Mouse (Mus musculus): Measurements from ENCODE around the gene Slc39a13. TPM values are rescaled to one million over a fixed set of nuclear protein-coding genes. Genes with fewer than 3 reads are reported as not detected.
"Not testable (repeated sequence)": the region's sequence is repeated elsewhere in the genome, so short reads cannot be mapped to it uniquely, and the experiment has no call there.

Gene Slc39a13
- polyA plus RNA-seq, 1 experiment from 2014 or later, result 10.9 TPM

DNA sequence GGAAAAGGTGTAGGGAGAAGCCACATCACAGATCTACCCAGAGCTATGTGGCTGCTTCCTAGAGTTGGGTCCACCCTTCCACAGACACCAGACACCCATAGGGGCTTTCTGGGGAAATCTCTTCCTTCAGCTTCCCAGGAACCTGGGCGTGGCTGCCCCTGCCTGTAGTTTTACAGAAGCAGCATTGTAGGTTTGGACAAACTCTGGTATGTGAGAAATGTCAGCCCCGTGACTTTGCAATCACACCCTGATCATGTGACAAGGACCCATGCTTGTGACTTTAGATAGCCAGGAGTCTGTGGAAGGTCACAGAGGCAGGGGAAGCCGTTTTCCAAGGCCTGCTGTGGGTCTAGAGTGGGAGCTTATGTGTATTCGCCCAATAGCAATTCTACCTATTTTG, 42.3 kb upstream of the Slc39a13 start:
- Histone ChIP-seq H3K9ac (no peak overlapping the region), H3K4me1 (replicated peaks) (peaks cover 54% of the 10 kb centered on the region), H3K27ac (replicated peaks) (no peak overlapping the region)

DNA sequence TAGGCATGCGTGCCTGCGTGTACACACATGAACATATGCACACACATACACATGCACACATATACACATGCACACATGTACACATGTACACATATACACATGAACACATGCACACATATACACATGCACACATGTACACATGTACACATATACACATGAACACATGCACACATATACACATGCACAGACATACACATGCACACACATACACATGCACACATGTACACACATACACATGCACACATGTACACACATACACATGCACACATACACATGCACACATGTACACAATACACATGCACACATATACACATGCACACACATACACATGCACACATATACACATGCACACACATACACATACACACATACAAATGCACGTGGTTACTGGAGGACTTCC, 41.6 kb upstream of the Slc39a13 start:
- H3K4me3 ChIP-seq (replicated peaks); H3K27me3 ChIP-seq; H3K4me2 ChIP-seq; ATAC-seq (ENCODE audit: insufficient read depth); H3K9me3 ChIP-seq (replicated peaks); H3K36me3 ChIP-seq (replicated peaks); H3K27ac ChIP-seq (replicated peaks); H3K9ac ChIP-seq: not testable (repeated sequence)
- WGBS (ENCODE audit: insufficient replicate concordance), result 79% methylated on average over 3 of the region's 3 CpGs
- H3K4me1 ChIP-seq (replicated peaks), result peaks cover 61% of the 10 kb centered on the region

More for the DNA sequence above, 42.3 kb upstream of the Slc39a13 start:
- Histone ChIP-seq H3K4me2 (no peak overlapping the region), H3K4me3 (replicated peaks) (no peak overlapping the region), H3K36me3 (replicated peaks) (0 out of 2 replicates have a peak, but pooled peaks cover 4% of the 10 kb centered on the region), H3K27me3 (no peaks in the 10 kb centered on the region), H3K9me3 (replicated peaks) (no peaks in the 10 kb centered on the region)
- ATAC-seq (ENCODE audit: insufficient read depth), result no peak
- 42% methylated on average over 4 of the region's 4 CpGs for WGBS (ENCODE audit: insufficient replicate concordance)

DNA sequence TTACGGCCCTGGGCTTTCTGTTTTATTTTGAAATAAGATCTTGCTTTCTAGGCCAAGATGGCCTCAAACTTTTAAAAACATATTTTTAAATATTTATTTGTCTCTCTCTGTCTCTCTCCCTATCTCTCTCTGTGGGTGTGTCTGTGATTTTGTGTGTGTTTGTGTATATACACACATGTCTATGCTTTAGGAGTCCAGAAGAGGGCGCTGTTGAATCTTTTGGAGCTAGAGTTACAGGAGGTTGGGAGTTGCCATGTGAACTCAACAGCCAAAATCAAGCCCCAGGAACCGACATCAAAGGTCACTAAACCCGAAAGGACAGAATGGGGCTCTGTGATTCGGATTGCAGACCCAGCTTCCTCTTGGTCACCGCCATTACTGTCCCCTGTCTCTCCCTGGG, 40.2 kb upstream of the Slc39a13 start:
- Histone ChIP-seq H3K36me3 (replicated peaks) (0 out of 2 replicates have a peak, but pooled peaks cover 3% of the 10 kb centered on the region), H3K9me3 (replicated peaks) (no peaks in the 10 kb centered on the region), H3K9ac (no peak overlapping the region), H3K4me3 (replicated peaks) (no peak overlapping the region), H3K4me2 (no peak overlapping the region), H3K4me1 (replicated peaks) (peaks cover 72% of the 10 kb centered on the region), H3K27me3 (no peaks in the 10 kb centered on the region), H3K27ac (replicated peaks) (no peak overlapping the region)
- no peak for ATAC-seq (ENCODE audit: insufficient read depth)
- WGBS (ENCODE audit: insufficient replicate concordance), result 77% methylated on average over 6 of the region's 6 CpGs

DNA sequence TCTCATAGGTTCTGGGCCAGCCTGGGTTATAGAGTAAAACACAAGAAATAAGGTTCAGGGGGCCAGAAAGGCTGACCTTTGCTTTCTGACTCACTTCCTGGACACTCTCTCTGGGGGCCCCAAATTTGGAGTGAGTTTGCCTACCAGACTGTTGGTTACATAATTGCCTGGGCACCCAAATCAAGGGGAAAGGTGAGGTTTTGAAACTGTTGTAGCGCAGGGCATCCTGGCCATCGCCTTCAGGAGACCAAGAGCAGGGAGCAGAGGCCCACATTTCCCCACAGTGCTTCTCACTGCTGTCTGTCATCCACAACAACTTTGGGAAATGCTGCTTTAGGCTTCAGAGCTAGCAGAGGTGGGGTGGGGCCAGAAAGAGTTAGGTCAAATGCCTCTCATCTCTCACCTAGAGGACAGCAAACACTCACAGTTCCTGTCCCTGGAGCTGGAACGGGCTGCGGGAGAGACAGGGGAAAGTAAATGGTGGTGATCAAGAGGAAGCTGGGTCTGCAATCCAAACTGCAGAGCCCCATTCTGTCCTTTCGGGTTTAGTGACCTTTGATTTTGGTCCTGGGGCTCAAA, 39.7 kb upstream of the Slc39a13 start:
- WGBS (ENCODE audit: insufficient replicate concordance), result 72% methylated on average over 5 of the region's 5 CpGs
- Histone ChIP-seq H3K27me3 (no peaks in the 10 kb centered on the region), H3K9ac (no peak overlapping the region), H3K36me3 (replicated peaks) (no peaks in the 10 kb centered on the region), H3K9me3 (replicated peaks) (no peaks in the 10 kb centered on the region), H3K4me3 (replicated peaks) (no peak overlapping the region), H3K27ac (replicated peaks) (no peak overlapping the region), H3K4me2 (no peak overlapping the region), H3K4me1 (replicated peaks) (peaks cover 74% of the 10 kb centered on the region)
- ATAC-seq (ENCODE audit: insufficient read depth), result no peak

DNA sequence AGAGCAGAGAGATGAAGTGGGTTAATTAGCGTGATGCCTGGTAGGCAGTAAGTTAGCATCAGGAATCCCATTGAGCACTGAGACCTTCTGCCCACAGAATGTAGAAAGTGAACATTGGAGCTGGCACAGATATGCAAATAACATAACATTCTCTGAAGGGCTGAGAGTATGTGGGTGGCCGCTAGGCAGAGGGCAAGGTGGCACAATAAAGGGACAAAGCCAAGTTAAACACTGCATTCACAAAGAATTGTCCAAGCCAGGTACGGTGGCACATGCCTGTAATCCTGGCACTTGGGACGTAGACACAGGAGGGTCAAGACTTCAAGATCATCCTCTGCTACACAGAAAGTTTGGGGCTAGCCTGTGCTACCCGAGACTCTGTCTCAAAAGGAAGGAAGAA, 39.0 kb upstream of the Slc39a13 start:
- Histone ChIP-seq H3K9me3 (replicated peaks) (no peaks in the 10 kb centered on the region), H3K27ac (replicated peaks) (no peak overlapping the region), H3K4me1 (replicated peaks) (peaks cover 72% of the 10 kb centered on the region), H3K4me3 (replicated peaks) (no peak overlapping the region), H3K4me2 (no peak overlapping the region), H3K27me3 (no peaks in the 10 kb centered on the region), H3K9ac (no peak overlapping the region), H3K36me3 (replicated peaks) (no peaks in the 10 kb centered on the region)
- ATAC-seq (ENCODE audit: insufficient read depth), result no peak
- 73% methylated on average over 5 of the region's 5 CpGs for WGBS (ENCODE audit: insufficient replicate concordance)

DNA sequence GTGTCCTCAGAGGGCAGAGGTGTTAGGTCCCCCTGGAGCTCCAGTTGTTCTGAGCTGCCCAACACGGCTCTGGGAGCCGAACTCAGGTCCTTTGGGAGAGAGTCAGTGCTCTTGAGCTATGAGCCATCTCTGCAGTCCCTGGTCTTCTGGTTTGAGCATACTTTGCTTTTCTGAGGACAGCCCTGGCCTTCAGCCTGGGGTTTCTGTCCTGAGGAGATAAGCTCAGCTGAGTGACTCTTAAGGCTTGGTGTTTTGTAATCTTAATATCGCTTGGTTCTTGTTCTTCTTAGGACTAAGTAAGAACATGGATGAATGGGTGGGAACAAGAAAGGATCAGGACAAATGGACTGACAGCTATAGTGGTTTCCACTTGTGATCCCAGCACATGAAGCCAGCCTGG, 37.9 kb upstream of the Slc39a13 start:
- peak; percentile 32; the same call in 1 of the 2 replicates for ATAC-seq (ENCODE audit: insufficient read depth)
- H3K36me3 ChIP-seq (replicated peaks), result no peaks in the 10 kb centered on the region
- H3K4me1 ChIP-seq (replicated peaks), result peaks cover 68% of the 10 kb centered on the region
- H3K9me3 ChIP-seq (replicated peaks), result no peaks in the 10 kb centered on the region
- H3K4me3 ChIP-seq (replicated peaks), result no peak overlapping the region
- H3K27ac ChIP-seq (replicated peaks), result no peak overlapping the region
- peak overlapping the region; percentile 8; the same call in 1 of the 2 replicates for H3K4me2 ChIP-seq
- H3K27me3 ChIP-seq, result no peaks in the 10 kb centered on the region
- H3K9ac ChIP-seq, result no peak overlapping the region
- 38% methylated on average over 3 of the region's 3 CpGs for WGBS (ENCODE audit: insufficient replicate concordance)

DNA sequence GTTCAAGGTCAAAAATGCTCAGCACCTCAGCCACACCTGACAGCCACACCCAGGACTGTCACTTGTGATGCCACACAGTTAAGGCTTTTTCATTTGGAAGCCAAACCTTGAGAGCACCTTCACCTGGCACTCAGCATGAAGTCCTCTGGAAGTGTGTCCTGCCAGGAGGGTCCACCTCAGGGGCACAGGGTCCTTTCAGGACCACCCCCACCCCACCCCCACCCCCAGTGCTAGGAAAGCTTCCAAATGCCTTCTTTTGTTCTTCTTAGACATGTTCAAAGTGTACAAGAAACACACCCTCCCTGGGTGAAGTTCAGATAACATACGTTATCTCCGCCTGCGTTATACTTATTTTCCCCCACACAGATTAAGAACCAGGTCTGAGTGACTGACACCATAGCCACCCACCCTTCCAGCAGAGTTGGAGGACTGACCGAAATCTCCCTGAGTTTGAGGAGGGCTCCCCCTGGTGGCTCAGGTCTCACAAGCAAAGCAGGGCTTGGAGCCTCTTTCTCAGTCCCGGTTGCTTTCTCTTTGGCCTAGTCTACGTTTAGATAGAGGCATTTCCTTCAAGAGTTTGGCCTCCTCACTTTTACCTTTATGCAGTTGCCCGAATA, 31.0 kb upstream of the Slc39a13 start:
- Histone ChIP-seq H3K4me3 (replicated peaks) (no peak overlapping the region), H3K4me1 (replicated peaks) (peaks cover 53% of the 10 kb centered on the region), H3K9me3 (replicated peaks) (no peaks in the 10 kb centered on the region), H3K9ac (peak overlapping the region; percentile 4; the same call in 1 of the 2 replicates), H3K27me3 (no peaks in the 10 kb centered on the region; the same call in 1 of the 2 replicates), H3K27ac (replicated peaks) (no peak overlapping the region), H3K4me2 (peak overlapping the region; percentile 18; the same call in 1 of the 2 replicates), H3K36me3 (replicated peaks) (no peaks in the 10 kb centered on the region)
- 5% methylated on average over 7 of the region's 7 CpGs for WGBS (ENCODE audit: insufficient replicate concordance)
- peak; percentile 50 for ATAC-seq (ENCODE audit: insufficient read depth)

DNA sequence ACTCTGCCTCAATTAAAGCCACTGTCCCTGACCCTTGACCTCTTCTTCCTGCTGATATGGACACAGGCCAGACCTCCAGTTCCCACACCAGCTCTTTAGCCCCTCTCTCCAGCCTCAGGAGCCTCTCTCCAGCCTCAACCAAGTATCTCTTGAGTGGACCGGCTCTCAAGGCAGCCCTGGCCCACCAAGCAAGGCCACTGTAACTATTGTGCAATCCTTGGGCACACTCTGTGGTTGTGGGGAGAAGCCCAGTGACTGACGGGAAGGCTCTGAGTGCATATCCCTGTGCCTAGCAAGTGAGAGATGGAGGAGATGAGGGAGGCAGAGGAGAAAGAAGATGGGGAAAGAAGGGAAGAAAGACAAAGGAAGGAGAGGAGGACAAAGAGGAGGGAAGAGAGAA, 27.9 kb upstream of the Slc39a13 start:
- Histone ChIP-seq H3K27me3 (no peaks in the 10 kb centered on the region; the same call in 1 of the 2 replicates), H3K4me2 (peak overlapping the region; percentile 37)
- 33% methylated on average over 2 of the region's 2 CpGs for WGBS (ENCODE audit: insufficient replicate concordance)

DNA sequence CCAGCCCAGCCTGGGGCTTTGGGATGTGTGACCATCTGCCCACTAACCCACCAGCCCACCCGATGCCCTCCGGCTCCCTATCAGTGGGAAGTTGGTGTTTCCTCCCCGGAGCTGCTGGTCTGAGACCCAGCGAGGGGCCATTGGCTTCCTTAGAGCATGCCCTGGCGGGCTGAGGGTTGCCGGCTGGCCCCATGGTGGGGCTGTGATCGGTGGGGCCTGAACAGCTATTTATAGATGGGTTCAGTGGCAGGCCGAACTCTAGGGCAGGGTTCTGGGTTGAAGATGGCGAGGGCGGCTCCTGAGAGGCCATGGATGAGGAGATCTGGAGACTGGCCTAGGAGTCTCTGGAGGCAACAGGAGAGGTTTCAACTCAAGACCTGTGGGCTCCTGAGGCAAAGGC, 26.8 kb upstream of the Slc39a13 start:
- peak overlapping the region; percentile 29 for H3K27ac ChIP-seq (replicated peaks)
- H3K36me3 ChIP-seq (replicated peaks), result no peaks in the 10 kb centered on the region
- H3K9ac ChIP-seq, result peak overlapping the region; percentile 19; the same call in 1 of the 2 replicates
- H3K9me3 ChIP-seq (replicated peaks), result no peaks in the 10 kb centered on the region
- peak overlapping the region; percentile 42 for H3K4me2 ChIP-seq
- ATAC-seq (ENCODE audit: insufficient read depth), result peak; percentile 11; the same call in 1 of the 2 replicates
- no peaks in the 10 kb centered on the region; the same call in 1 of the 2 replicates for H3K27me3 ChIP-seq
- 23% methylated on average over 10 of the region's 10 CpGs for WGBS (ENCODE audit: insufficient replicate concordance)
- H3K4me3 ChIP-seq (replicated peaks), result peak overlapping the region; percentile 42
- H3K4me1 ChIP-seq (replicated peaks), result peaks cover 32% of the 10 kb centered on the region

More for the DNA sequence above, 27.9 kb upstream of the Slc39a13 start:
- no peak overlapping the region for H3K27ac ChIP-seq (replicated peaks)
- H3K9ac ChIP-seq, result peak overlapping the region; percentile 29; the same call in 1 of the 2 replicates
- no peak for ATAC-seq (ENCODE audit: insufficient read depth)
- peak overlapping the region; percentile 42 for H3K4me3 ChIP-seq (replicated peaks)
- H3K9me3 ChIP-seq (replicated peaks), result no peaks in the 10 kb centered on the region
- H3K36me3 ChIP-seq (replicated peaks), result no peaks in the 10 kb centered on the region
- H3K4me1 ChIP-seq (replicated peaks), result peaks cover 33% of the 10 kb centered on the region

DNA sequence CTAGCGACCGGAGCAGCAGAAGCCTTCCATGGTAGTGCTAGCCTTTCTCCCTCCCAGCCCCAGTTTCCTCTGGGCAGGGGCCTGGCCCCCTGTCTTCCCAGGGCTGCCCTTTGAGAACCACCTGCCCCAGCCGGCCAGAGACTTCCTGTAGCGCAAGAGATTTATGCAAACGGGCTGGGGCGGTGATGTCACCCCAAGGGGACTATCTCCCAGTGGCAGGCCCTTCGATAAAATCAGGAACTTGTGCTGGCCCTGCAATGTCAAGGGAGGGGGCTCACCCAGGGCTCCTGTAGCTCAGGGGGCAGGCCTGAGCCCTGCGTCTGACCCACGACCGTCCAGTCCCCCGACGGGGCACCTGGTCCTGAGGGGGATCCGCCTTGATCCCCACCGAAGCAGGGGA, 26.3 kb upstream of the Slc39a13 start:
- H3K27me3 ChIP-seq, result no peaks in the 10 kb centered on the region; the same call in 1 of the 2 replicates
- H3K9me3 ChIP-seq (replicated peaks), result no peaks in the 10 kb centered on the region
- H3K27ac ChIP-seq (replicated peaks), result peak overlapping the region; percentile 29; the same call in 1 of the 2 replicates
- H3K4me2 ChIP-seq, result peak overlapping the region; percentile 42
- peak overlapping the region; percentile 19; the same call in 1 of the 2 replicates for H3K9ac ChIP-seq
- ATAC-seq (ENCODE audit: insufficient read depth), result peak; percentile 53
- H3K36me3 ChIP-seq (replicated peaks), result no peaks in the 10 kb centered on the region
- H3K4me1 ChIP-seq (replicated peaks), result peaks cover 28% of the 10 kb centered on the region
- H3K4me3 ChIP-seq (replicated peaks), result peak overlapping the region; percentile 42
- WGBS (ENCODE audit: insufficient replicate concordance), result 16% methylated on average over 14 of the region's 14 CpGs

DNA sequence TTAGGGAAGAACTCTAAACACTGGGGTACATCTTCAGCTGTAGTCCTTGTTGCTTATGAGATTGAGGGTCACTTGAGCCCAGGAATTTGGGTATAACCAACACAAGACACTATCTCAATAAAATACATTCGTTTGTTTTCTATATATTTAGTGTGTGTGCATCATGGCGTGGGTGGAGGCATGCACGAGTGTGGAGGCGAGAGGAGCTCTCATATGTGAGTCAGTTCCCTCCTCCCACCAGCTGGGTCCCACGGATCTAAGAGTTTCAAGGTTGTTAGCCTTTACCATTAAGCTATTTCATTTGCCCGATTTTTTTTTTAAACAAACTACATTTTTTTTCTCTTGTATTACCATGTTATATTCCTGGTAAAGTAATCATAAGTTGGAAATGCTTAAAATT, 20.6 kb upstream of the Slc39a13 start:
- WGBS (ENCODE audit: insufficient replicate concordance), result 60% methylated on average over 6 of the region's 6 CpGs
- ATAC-seq (ENCODE audit: insufficient read depth), result no peak
- no peak overlapping the region for H3K4me3 ChIP-seq (replicated peaks)

More for the DNA sequence above, 20.6 kb upstream of the Slc39a13 start:
- Histone ChIP-seq H3K4me1 (replicated peaks) (peaks cover 30% of the 10 kb centered on the region), H3K27me3 (no peaks in the 10 kb centered on the region), H3K4me2 (no peak overlapping the region), H3K9ac (no peak overlapping the region), H3K36me3 (replicated peaks) (no peaks in the 10 kb centered on the region), H3K9me3 (replicated peaks) (no peaks in the 10 kb centered on the region), H3K27ac (replicated peaks) (no peak overlapping the region)

Data from liver, embryonic 15.5 days (tissue).